Mouse (Mus musculus): Measurements from ENCODE around the gene Tmem9. TPM values are rescaled to one million over a fixed set of nuclear protein-coding genes. Genes with fewer than 3 reads are reported as not detected.
A peak's percentile ranks its signal among the peaks of the same experiment; 100 is the strongest.

The Tmem9 gene
- 10 to 100 TPM; 67.7 to 74.3 TPM for total RNA-seq (2021)

DNA sequence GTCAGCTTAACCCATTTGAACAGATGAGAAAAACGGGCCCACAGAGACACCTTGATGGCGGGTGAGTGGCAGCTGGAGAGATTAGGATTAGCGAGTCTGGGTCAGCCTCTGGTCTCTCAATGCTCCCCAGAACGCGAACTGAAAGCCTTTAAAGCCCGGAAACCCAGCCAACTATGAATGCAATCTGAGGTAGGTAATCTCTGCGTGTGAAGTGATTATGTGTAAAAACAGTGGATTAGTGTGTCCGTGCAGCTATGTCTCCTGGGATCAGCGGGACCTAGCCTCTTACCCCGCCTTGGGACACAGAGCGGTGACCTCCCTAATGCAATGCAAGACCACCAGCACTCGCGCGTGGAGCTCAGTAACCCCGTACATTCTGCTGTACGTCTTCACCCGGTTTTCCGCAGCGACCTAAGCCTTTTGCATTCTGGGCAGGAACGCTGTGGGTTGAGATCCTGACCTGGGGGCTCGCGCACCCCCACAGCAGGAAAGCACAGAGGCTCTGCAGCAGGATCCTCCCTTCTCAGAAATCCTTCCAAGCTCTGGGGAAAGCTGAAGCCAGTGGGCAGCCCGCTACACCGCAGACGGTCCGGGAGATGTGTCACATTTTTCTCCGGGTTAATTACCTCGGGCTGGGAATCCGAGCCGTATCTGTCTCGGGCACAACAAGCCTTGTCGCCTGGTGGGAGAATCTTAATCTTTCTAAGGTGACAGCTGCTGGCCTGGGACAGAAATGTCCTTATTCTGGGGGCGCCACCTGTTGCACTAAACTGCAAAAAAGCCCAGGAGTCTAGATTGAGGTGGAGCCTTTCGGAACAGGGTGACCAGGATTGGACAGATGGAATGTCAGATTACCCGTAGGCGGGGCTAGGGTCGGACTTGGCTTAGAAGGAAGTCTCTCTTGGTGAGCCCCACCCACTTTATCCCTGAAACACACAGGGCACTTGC, at the start of gene Tmem9:
TSS of gene Tmem9 (plus strand) at position 940 of the 948 bp plus-strand sequence.
- peak; percentile 42 to 44 for DNase-seq

GRCm38 (mm10) chr1:135958483-135958882, 49.5 kb upstream of the Tmem9 start:
- DNase-seq, result peak in 1 of 2 experiments; percentile 18

DNA sequence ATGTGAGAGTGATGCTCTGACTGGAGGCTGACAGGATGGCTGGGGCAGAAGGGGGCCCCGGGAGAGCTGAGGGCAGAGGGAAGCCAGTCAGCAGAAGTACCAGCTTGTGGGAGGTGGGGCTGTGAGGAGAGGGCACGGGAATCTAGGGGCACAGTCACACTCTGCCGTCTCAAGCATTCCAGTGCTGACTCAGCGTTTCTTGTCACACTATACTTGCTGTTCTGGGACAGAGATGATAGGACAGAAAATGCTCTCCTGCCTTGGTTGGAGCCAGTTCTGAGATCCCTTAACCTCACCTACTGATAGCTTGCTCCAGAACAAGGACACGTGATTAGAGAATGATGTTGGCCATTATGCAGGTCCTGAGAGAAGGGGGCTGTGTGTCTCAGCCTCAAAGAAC, 44.8 kb upstream of the Tmem9 start:
- DNase-seq, result no peak

- peak; percentile 24 to 49 for DNase-seq
These were observed 43.4 kb upstream of the Tmem9 start for GRCm38 (mm10) chr1:135964561-135964960.

- DNase-seq, result no peak
These were observed 40.2 kb upstream of the Tmem9 start for GRCm38 (mm10) chr1:135967739-135968138.

DNA sequence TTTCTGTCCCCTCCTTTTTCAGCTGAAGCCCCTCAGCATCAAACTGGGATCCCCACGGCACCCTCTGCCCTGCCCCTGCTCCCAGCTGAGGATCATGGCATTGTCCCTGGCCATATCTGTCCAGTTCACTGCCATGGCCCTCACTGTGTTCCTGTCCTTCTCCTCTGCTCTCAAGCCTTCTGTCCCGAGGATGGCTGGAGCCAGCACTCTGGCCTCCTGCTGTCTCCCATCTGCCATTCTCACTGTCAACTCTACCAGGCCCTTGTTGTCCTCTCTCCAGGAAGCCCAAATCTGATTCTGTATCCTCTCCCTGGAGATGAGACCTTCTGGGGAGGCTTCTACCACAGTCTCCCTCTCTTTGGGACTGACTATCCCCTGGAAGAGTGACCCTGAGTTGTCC, 37.5 kb upstream of the Tmem9 start:
- DNase-seq, result no peak

DNA sequence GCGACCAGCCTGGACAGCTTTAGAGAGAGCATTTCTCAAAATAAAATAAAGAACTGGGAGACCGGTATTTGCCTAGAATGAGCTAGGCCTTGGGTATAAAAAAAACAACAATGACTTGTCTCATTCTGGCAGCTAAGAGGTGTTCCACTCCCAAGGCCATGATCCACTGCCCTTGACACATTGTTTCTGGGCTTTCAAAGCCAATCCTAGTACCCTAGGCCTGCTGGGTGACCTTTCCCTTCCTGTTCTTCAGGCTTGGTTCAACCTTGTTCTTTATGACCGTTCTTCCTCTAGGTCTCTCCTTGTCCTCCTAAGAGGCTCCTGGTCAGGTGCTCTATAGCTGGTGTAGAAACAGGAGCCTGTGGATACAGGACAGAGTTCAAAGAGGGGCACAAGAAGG, 35.4 kb upstream of the Tmem9 start:
- DNase-seq, result no peak

- DNase-seq, result no peak
These were observed 23.8 kb upstream of the Tmem9 start for GRCm38 (mm10) chr1:135984105-135984504.

DNA sequence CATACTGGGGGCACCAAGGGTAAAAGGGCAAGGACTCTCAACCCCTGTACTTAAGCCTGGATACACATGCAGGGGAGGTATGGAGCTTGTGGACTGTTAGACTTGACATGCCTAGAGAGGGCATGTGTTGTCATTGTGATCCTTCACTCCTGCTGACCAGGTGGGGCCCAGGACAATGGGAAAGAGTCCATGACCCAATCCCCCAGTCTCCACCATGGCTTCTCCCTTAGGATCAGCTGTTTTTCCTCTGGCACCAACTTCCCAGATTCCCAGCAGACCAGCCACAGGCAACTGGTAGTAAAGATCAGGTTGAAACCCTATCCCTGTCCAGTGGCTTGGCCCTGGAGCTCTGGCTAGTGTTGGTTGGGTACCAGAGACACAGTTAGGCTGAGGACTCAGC, 18.1 kb upstream of the Tmem9 start:
- no peak for DNase-seq

DNA sequence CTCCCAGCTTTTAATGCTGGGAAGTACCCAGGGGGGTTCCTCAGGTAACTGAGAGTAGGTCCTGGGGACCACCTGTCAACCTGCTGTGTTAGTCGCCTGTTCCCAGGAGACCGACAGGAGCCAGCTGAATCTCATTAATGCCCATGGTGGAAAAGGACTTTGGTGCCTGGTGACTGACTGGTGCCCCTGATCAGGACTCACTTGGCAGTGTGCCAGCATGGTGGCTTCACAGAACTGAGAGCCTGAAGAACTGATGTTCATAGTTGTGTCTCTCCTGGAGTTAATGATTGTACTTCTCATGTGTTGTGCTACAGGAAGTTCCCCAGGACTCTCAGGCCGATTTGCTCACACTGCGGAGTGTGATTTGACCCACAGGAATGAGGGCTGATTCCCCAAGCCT, 14.5 kb upstream of the Tmem9 start:
- no peak for DNase-seq

DNA sequence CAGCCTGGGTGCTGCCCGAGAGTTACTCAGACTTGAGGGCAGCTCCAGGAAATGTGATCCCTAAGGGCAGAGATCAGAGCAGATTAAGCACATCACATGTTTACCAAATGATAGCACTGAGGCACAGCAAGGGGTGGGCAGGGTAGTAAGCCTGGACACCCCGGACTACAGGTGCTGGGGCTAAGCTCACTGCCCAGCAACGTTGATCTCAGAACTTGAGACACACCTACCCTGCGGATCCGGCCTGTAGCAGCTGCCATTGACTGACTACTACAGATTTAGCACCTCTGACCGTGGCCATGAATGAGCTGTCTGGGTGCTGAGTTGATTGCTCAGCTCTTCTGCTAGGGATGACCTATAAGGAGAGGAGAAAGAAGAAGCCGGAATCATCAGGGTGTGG, 10.4 kb upstream of the Tmem9 start:
- no peak for DNase-seq

DNA sequence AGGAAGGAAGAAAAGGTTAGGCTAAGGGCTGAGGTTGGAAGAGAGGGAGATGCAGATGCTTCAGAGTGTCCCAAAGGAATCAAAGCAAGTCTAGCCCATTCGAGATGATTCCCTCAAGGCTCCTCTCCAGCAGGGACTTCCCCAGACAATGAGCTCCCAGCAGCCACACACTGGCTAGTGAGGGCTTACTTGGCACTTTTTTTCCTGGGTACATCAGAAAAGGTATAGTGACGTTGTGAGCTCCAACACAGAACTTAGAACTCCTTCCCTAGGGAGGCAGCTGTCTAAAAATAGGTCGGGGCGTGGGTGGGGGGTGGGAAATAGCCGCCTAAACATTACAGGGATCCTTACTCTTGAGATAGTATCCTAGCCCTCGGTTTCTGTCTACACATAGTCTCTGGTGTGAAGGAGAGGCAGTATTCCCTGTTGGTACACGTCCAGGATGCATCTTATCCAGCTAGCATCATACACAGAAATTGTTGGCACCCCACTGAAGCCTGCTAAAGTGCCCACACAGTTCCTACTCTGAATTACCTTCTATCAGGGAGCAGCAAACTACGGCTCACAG, 8.1 kb upstream of the Tmem9 start:
- DNase-seq, result no peak

DNA sequence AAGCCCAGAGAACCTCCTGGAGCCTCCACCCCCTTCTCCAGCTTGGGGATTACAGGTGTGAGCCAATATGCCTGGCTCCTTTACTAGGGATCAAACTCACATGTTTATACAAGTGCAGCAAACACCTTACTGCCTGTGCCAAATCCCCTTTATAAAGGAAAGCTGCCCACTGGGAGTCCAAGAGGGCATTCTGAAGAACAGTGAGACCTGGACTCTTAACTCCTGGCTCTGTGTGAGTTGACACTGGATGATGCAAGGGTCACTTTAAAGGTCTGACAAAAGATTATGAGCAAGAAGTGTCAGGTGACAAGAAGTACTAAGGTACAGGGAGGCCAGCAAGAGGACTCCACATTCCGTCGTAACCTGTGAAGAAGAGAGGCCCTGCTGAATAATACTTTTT, 6.5 kb upstream of the Tmem9 start:
- DNase-seq, result no peak

DNA sequence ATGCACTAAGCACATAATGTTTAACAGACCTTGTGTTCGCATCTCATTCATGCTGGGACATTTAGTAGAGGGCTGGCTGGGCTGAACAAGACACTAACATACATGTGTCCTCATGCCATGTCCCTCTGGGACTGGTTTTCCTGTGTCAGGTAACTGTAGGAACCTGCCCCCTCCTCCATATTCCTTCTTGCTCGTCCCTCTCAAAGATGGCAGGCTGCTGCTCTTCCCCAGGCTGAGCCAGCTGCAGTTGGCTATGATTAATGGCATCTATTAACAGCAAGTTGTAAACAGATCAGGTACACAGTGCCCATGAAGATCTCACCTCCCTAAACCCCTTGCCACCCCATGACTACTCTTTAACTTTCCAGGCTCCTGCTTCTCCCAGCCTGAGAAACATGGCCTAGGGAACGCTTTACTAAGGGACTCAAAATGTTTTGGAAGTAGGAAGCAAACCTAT, 1.6 kb upstream of the Tmem9 start, which contains the start of gene Igfn1:
TSS of gene Igfn1 (minus strand) at position 51 of the 457 bp plus-strand sequence.
- DNase-seq, result no peak

DNA sequence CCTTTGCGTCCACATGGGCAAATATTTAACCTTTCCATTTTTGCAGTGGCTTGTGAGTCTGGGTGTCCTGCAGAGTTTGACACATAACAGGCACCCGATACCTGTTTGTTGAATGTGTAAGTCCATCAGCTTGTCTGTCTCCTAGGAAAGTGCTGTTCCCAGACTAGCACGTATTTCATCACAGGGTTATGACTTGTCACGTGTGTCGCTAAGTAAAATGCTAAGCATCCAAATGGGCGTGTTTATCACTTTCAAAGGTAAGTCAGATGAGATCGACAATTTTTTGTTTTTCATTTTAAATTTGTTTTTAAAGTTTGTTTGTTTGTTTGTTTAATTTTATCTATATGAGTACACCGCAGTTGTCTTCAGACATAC, 196 bp downstream of the Tmem9 start:
- no peak for DNase-seq

GRCm38 (mm10) chr1:136010247-136010646, 2.3 kb downstream of the Tmem9 start:
- DNase-seq, result no peak

GRCm38 (mm10) chr1:136013513-136013912, 5.6 kb downstream of the Tmem9 start:
- no peak for DNase-seq

DNA sequence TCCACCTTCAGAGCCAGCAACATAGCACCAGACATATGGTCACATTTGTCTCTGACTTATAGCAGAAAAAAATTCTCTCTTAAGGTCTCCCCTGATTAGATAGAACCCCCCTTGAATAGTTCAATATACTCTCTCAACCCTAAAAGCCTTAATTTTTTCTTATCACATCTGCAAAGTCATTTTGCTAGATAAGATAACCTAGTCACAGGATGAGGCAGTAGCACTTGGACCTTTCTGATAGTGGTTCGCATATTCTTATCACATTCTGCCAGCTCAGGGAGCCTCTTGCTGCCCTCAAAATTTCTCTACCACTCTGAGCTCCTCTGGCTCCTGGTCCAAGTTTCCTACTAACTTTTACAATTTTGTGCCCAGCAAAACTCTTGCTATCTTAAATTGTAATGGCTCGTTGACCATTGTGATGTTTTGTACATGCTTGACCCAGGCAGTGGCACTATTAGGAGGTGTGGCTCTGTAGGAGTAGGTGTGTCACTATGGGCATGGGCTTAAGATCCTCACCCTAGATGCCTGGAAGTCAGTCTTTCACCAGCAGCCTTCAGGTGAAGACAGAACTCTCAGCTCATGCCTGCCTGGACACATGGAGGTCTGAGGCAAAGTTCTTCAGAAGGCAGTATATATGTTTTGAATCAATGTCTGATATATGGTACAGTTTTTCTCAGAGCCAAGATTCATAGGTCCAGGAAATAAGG, 7.0 kb downstream of the Tmem9 start:
- DNase-seq, result no peak

DNA sequence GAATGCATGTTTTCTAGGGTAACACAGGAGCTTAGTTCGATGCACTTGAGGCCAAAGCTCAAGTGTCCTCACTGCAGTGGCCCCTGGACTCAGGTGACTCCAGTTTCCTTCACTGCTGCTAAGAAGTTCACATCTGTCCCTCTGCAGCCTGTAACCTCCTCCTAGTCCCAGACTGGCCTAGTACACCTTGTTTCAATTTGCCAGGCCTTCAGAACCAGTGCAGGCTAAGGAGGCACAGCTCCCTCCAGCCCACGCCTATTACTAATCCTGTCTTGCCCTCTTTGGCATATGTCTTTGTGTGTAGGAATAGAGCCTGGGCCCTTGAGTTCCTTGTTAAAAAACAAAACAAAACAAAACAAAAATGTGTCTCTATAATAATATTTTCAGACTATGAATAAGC, 9.4 kb downstream of the Tmem9 start:
- no peak for DNase-seq

DNA sequence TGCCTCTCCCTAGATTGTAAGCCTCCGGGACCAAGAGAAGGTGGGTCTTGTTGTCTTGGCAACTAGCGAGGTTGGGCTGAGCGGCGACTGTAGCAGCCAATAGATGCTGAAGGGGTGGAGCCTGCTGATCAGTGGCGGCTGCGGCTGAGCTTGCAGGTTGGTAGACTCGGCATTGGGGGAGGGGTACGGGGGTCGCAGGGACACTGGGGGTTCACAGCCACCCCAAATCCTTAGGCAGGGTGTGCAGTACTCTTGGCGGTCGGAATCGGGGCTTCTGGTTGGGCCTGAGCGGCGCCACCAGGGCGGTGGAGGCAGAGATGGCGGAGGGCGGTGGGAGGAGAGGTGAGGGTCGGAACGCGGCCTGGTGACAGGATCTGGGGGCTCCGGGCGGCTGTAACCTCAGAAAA, 10.0 kb downstream of the Tmem9 start:
- peak; percentile 91 to 92 for DNase-seq

DNA sequence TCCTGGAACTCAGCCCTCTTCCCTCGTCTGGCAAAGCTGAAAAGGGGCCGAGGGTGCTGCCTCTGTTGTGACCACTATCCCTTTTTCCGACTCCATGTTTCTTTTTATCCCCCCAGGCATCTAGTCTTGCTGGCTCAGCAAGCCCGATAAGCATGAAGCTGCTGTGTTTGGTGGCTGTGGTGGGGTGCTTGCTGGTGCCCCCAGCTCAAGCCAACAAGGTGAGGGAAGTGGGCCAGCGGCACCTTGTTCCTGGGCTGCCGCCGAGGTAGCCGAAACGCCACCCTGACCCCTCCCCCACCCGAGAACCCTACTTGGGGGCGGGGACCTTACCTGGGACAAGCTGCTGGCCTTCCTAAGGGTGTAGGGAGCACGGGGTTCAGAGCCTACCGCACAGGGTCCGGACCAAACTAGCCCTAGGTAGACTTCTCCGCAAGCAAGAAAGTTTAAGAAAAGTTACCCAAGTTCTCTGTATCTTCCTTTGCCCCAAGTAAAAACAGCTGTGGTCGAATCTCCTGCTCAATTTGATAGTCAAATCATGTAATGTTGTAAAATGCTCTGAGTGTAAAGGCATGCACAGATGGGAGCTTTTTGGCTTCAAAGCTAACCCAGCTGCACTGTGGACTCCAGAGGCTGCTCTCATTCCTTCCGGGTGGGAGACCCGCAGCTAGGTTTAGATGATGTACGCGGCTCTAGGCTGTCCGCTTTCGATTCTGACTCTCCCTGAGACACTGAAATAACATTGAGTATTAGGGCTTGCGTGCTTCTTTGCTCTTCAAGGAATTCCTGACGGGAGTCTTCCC, 10.6 kb downstream of the Tmem9 start:
- DNase-seq, result peak in 1 of 2 experiments; percentile 20

DNA sequence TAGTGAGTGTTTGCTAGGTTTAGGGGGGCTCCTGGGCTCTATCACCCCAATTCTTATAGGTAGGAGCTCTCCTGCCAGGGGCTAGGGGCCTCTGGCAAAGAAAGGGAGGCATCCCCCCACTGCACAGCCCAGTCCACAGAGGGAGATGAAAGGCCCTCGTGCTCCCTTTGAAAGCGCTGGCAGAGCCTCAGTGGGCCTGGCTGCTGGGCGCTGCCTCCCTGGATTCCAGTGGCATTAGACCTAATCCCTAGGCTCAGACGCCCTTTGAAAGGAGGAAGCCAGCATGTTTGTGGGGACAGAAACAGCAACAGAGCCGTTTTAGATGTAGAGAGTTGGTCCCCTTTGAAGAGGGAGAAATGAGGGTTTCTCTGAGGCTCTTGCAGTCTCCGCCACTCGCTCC, 22.3 kb downstream of the Tmem9 start:
- DNase-seq, result no peak

Data from layer of hippocampus, postnatal 36 days (tissue).